In genomic region chr5:7655280-7655679, GRCm38 (mm10) we compare ENCODE assay signal across 12 mouse cellular contexts.
DNase-seq lines count a peak whose midpoint lies in the region; ATAC-seq lines count a peak whose summit lies in the region.
"Had no signal": no experiment of that assay in that cellular context is flagged by ENCODE, and none has a peak within 500 bp of the region (broad histone marks: within the 10 kb centered on the region; RNA-seq: fewer than 3 reads in every experiment).

No protein-coding gene starts in this region.

- peak; percentile 57 for ATAC-seq in frontal cortex, adult (ENCODE audit: low TSS enrichment)
- peak; percentile 86 for ATAC-seq in midbrain, embryonic 15.5 days (replicated peaks)

- WGBS in midbrain, embryonic 15.5 days: 46% methylated on average over 2 of the region's 2 CpGs

- DNase-seq in frontal cortex, postnatal 10 days (ENCODE audit: low spot score in 2 of 2): no peak
- DNase-seq in retina, postnatal 1 day: peak; percentile 38
- no peak for DNase-seq in retina, embryonic 14.5 days (ENCODE audit: low spot score)
- DNase-seq in cerebellum, postnatal 36 days: peak; percentile 43 to 54
- DNase-seq in kidney, postnatal 36 days: no peak
- DNase-seq in spleen, postnatal 36 days (ENCODE audit: low spot score in 2 of 2): no peak
- DNase-seq: heart, adult 18-20 months; thymus, postnatal 25 days had no signal

- H3K4me2 ChIP-seq in midbrain, embryonic 15.5 days: no peak overlapping the region

- no peaks in the 10 kb centered on the region for H3K27me3 ChIP-seq in midbrain, embryonic 15.5 days (replicated peaks)

- no peaks in the 10 kb centered on the region for H3K9me3 ChIP-seq in midbrain, embryonic 15.5 days
- H3K9me3 ChIP-seq: G1E had no signal

- no peak overlapping the region for H3K9ac ChIP-seq in midbrain, embryonic 15.5 days

- H3K4me3 ChIP-seq in midbrain, embryonic 15.5 days: no peak overlapping the region

- H3K27ac ChIP-seq in midbrain, embryonic 15.5 days: no peak overlapping the region
- H3K27ac ChIP-seq: kidney, postnatal 0 days had no signal

- no peaks in the 10 kb centered on the region for H3K36me3 ChIP-seq in midbrain, embryonic 15.5 days (replicated peaks)
- H3K36me3 ChIP-seq: G1E had no signal

- H3K4me1 ChIP-seq in midbrain, embryonic 15.5 days: no peaks in the 10 kb centered on the region

Comparison
In these comparisons a context has a peak if more than half of its experiments do, and no peak if none do; other contexts are left out.
1. DNase-seq: peak in retina, postnatal 1 day (single experiment) and cerebellum, postnatal 36 days (2 of 2); none in frontal cortex, postnatal 10 days (0 of 2), retina, embryonic 14.5 days (single experiment), kidney, postnatal 36 days (0 of 2) and spleen, postnatal 36 days (0 of 2).